Mouse (Mus musculus): ENCODE data around the gene Prdx3.

DNA sequence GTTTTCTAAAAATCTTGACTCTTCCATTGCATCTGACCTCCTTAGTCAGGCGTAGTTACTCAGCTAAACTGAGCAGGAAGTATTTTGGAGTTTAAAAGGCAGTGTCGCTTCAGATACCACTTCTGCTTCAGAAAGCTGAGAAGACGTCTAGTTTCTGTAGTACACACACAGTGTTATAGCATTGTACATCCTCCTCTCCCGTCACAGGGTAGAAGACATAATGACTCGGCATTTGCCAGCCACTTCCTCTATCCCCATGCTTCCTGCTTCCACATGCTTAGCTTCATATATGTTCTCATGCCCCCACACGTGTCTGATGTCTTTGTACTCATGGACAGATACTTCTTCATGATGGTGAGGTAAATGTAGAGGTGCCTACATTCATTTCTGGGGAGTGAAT lies 55.7 kb downstream of the Prdx3 start:
- TF ChIP-seq CTCF (IDR thresholded peaks at IDR 0.05; ENCODE audit: low read depth, low read length) (no peak), POLR2A (IDR thresholded peaks at IDR 0.05; ENCODE audit: extremely low read depth, insufficient read depth, low read length) (no peak)
